19 mouse cellular contexts compared by ENCODE assay signal in the genomic region with DNA sequence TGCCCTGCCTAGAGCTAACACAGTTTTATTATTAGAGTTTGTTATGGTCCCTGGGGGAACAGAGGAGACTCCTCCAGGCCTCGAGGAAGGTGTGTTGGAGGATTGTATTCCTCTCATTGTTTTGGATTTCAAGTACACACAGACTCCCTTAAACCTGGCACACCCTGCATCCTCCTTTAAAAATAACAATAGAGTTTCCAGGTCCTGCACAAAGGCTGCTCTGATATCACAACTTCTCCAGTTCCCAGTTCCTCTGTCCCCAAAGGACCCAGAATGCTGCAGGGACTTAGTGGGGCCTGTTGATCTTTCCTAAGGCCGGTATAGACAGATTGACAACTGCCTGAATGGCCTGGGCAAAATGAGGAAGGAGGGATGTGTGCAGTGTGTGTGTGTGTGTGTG. TPM values are rescaled to one million over a fixed set of nuclear protein-coding genes. Genes with fewer than 3 reads are reported as not detected.
DNase-seq lines count a peak whose midpoint lies in the region; ATAC-seq and TF ChIP-seq lines count a peak whose summit lies in the region.
"Had no signal": no experiment of that assay in that cellular context is flagged by ENCODE, and none has a peak within 500 bp of the region (broad histone marks: within the 10 kb centered on the region; RNA-seq: fewer than 3 reads in every experiment).

No protein-coding gene starts in this region.

- peak overlapping the region; percentile 47; the same call in 1 of the 2 replicates for H3K27ac ChIP-seq in hindbrain, embryonic 15.5 days (replicated peaks)
- H3K27ac ChIP-seq in hindbrain, embryonic 10.5 days = no peak overlapping the region
- no peak overlapping the region for H3K27ac ChIP-seq in MEL (ENCODE audit: control insufficient read depth, low read depth, low read length)
- H3K27ac ChIP-seq in forebrain, embryonic 16.5 days (ENCODE audit: low read length) = peak overlapping the region; percentile 54; the same call in 1 of the 2 replicates
- H3K27ac ChIP-seq: stomach, postnatal 0 days had no signal

- TF ChIP-seq CTCF in MEL (IDR thresholded peaks at IDR 0.05 in 2 of 3, conservative IDR thresholded peaks at IDR 0.05 in 1 of 3; ENCODE audit: control insufficient read depth in 1 of 3, insufficient read depth in 1 of 3, low read depth in 2 of 3, low read length in 3 of 3, poor library complexity in 1 of 3, severe bottlenecking in 1 of 3) = no peak

- ATAC-seq in hindbrain, embryonic 15.5 days (ENCODE audit: low FRiP score, low read depth) = no peak
- 0 out of 2 replicates have a peak, but pooled peaks have one; percentile 9 for ATAC-seq in forebrain, embryonic 16.5 days
- ATAC-seq in megakaryocyte progenitor cell, adult 5-6 weeks (replicated peaks; ENCODE audit: poor library complexity) = 0 out of 2 replicates have a peak, but pooled peaks have one; percentile 29
- ATAC-seq: intestine, embryonic 16.5 days; lung, postnatal 0 days had no signal

- no peak for TF ChIP-seq POLR2A in MEL (IDR thresholded peaks at IDR 0.05; ENCODE audit: control insufficient read depth in 1 of 2, insufficient read depth in 1 of 2, low read depth in 1 of 2, low read length in 2 of 2, poor library complexity in 1 of 2)

- H3K4me3 ChIP-seq in hindbrain, embryonic 15.5 days = no peak overlapping the region
- H3K4me3 ChIP-seq in hindbrain, embryonic 10.5 days = no peak overlapping the region
- no peak overlapping the region for H3K4me3 ChIP-seq in MEL (ENCODE audit: control insufficient read depth in 1 of 2, insufficient read depth in 1 of 2, low read depth in 2 of 2, low read length in 2 of 2)
- H3K4me3 ChIP-seq in forebrain, embryonic 16.5 days (replicated peaks; ENCODE audit: low read length) = no peak overlapping the region
- H3K4me3 ChIP-seq: myocyte had no signal

- H3K9me3 ChIP-seq in hindbrain, embryonic 15.5 days = no peaks in the 10 kb centered on the region
- no peaks in the 10 kb centered on the region for H3K9me3 ChIP-seq in hindbrain, embryonic 10.5 days
- H3K9me3 ChIP-seq in MEL (replicated peaks; ENCODE audit: insufficient read depth, low read length) = no peaks in the 10 kb centered on the region
- no peaks in the 10 kb centered on the region for H3K9me3 ChIP-seq in forebrain, embryonic 16.5 days (ENCODE audit: control insufficient read depth, low read length)

- WGBS in hindbrain, embryonic 15.5 days = 48% methylated on average over 2 of the region's 2 CpGs
- 55% methylated on average over 2 of the region's 2 CpGs for WGBS in hindbrain, embryonic 10.5 days
- WGBS in forebrain, embryonic 16.5 days = 46% methylated on average over 2 of the region's 2 CpGs

- no peak overlapping the region for H3K4me2 ChIP-seq in hindbrain, embryonic 15.5 days
- no peak overlapping the region for H3K4me2 ChIP-seq in forebrain, embryonic 16.5 days (ENCODE audit: low read length)
- H3K4me2 ChIP-seq: liver, embryonic 11.5 days had no signal

- no peak for TF ChIP-seq EP300 in MEL (IDR thresholded peaks at IDR 0.05; ENCODE audit: low read depth in 1 of 2, low read length in 2 of 2)

- no peak for DNase-seq in hindbrain, embryonic 10.5 days (ENCODE audit: low spot score)
- DNase-seq in MEL (ENCODE audit: low read depth, low spot score) = peak; percentile 47
- no peak for DNase-seq in B cell, adult 2 months
- no peak for DNase-seq in cerebellum, postnatal 25 days
- no peak for DNase-seq in left cerebral cortex, adult 18-20 months (ENCODE audit: low spot score in 2 of 2)
- DNase-seq: adrenal gland, adult 8-10 months; right cerebral cortex, postnatal 4 days had no signal

- H3K4me1 ChIP-seq in hindbrain, embryonic 15.5 days (replicated peaks) = no peaks in the 10 kb centered on the region
- H3K4me1 ChIP-seq in hindbrain, embryonic 10.5 days (replicated peaks) = no peaks in the 10 kb centered on the region; the same call in 1 of the 2 replicates
- H3K4me1 ChIP-seq in MEL (ENCODE audit: control insufficient read depth in 1 of 2, insufficient read depth in 2 of 2, low read length in 2 of 2) = peaks cover 0 to 8% of the 10 kb centered on the region in 2 experiments; a peak in 2 of 4 replicates
- peaks cover 19% of the 10 kb centered on the region; the same call in 1 of the 2 replicates for H3K4me1 ChIP-seq in forebrain, embryonic 16.5 days (replicated peaks; ENCODE audit: control insufficient read depth, insufficient read depth, low read length)

- H3K79me2 ChIP-seq in MEL (ENCODE audit: control insufficient read depth, insufficient read depth, low read length, poor library complexity) = no peaks in the 10 kb centered on the region

- no peak overlapping the region for H3K9ac ChIP-seq in hindbrain, embryonic 15.5 days
- no peak overlapping the region for H3K9ac ChIP-seq in MEL (ENCODE audit: control insufficient read depth, low read depth, low read length, poor library complexity, severe bottlenecking)
- H3K9ac ChIP-seq in forebrain, embryonic 16.5 days (replicated peaks; ENCODE audit: low read depth, low read length) = no peak overlapping the region

- H3K27me3 ChIP-seq in hindbrain, embryonic 15.5 days = peaks cover 8% of the 10 kb centered on the region; the same call in 1 of the 2 replicates
- peaks cover 29% of the 10 kb centered on the region for H3K27me3 ChIP-seq in hindbrain, embryonic 10.5 days (ENCODE audit: insufficient read depth, poor library complexity, severe bottlenecking)
- peaks cover 5 to 10% of the 10 kb centered on the region in 2 experiments; a peak in 2 of 4 replicates for H3K27me3 ChIP-seq in MEL (ENCODE audit: control insufficient read depth in 1 of 2, insufficient read depth in 2 of 2, low read length in 2 of 2)
- peaks cover 3% of the 10 kb centered on the region; the same call in 1 of the 2 replicates for H3K27me3 ChIP-seq in forebrain, embryonic 16.5 days (replicated peaks; ENCODE audit: control insufficient read depth, insufficient read depth, low read length)

- no peaks in the 10 kb centered on the region for H3K36me3 ChIP-seq in hindbrain, embryonic 15.5 days
- H3K36me3 ChIP-seq in hindbrain, embryonic 10.5 days = no peaks in the 10 kb centered on the region
- peaks cover 0 to 2% of the 10 kb centered on the region in 2 experiments; a peak in 1 of 4 replicates for H3K36me3 ChIP-seq in MEL (ENCODE audit: control insufficient read depth in 1 of 2, insufficient read depth in 2 of 2, low read length in 2 of 2)
- no peaks in the 10 kb centered on the region for H3K36me3 ChIP-seq in forebrain, embryonic 16.5 days (ENCODE audit: control insufficient read depth, insufficient read depth)

- TF ChIP-seq RAD21 in MEL (IDR thresholded peaks at IDR 0.05; ENCODE audit: low read depth, low read length) = no peak

RNA-seq across cellular contexts. Expression of a gene that starts 21.1 kb away (rescaled TPM):
- polyA plus RNA-seq in hindbrain, embryonic 15.5 days (2015; fragmentation: Nextera tagmentation; extraction: Ambion mirVana) = not detected in 2 replicates
- polyA plus RNA-seq in hindbrain, embryonic 10.5 days (2016; fragmentation: Nextera tagmentation; extraction: Ambion mirVana) = not detected in 2 replicates
- total RNA-seq in MEL (2012; rRNA removed) = not detected in 2 replicates
- not detected for polyA plus RNA-seq in MEL (2012; ENCODE audit: insufficient read depth in 1 of 2, insufficient read length in 2 of 2, low read depth in 1 of 2, low replicate concordance in 2 of 2, missing spikeins in 1 of 2)
- not detected in 2 replicates for polyA plus RNA-seq in forebrain, embryonic 16.5 days (2015; fragmentation: Nextera tagmentation; extraction: Ambion mirVana)
- total RNA-seq in megakaryocyte progenitor cell, adult 5-6 weeks (2015) = not detected in 2 replicates
- total RNA-seq in megakaryocyte progenitor cell, adult 5-6 weeks (2017) = not detected in 2 replicates
- not detected for total RNA-seq in left cerebral cortex, adult 18-20 months (2021)
- total RNA-seq: adrenal gland, adult 8-10 months; left cerebral cortex, postnatal 25 days had no signal
- polyA plus RNA-seq: cortical plate, adult 2 months; heart, embryonic 14.5 days; intestine, embryonic 16.5 days; large intestine, adult 2 months; liver, embryonic 11.5 days; myocyte; stomach, postnatal 0 days had no signal

RNA-seq across cellular contexts. Expression of a gene that starts 28.2 kb away (rescaled TPM):
- 24.2 and 24.4 TPM in 2 replicates for polyA plus RNA-seq in hindbrain, embryonic 15.5 days (2015; fragmentation: Nextera tagmentation; extraction: Ambion mirVana)
- polyA plus RNA-seq in hindbrain, embryonic 10.5 days (2016; fragmentation: Nextera tagmentation; extraction: Ambion mirVana) = 3.9 and 5.8 TPM in 2 replicates
- 3.1 and 3.3 TPM in 2 replicates for total RNA-seq in MEL (2012; rRNA removed)
- 1 to 10 TPM in 1 of 2 experiments, not detected in 1; 8.5 TPM for polyA plus RNA-seq in MEL (2012; ENCODE audit: insufficient read depth in 1 of 2, insufficient read length in 2 of 2, low read depth in 1 of 2, low replicate concordance in 2 of 2, missing spikeins in 1 of 2)
- 15.4 and 19.3 TPM in 2 replicates for polyA plus RNA-seq in forebrain, embryonic 16.5 days (2015; fragmentation: Nextera tagmentation; extraction: Ambion mirVana)
- 4.2 and 4.4 TPM in 2 replicates for total RNA-seq in megakaryocyte progenitor cell, adult 5-6 weeks (2015)
- 3.1 and 5.5 TPM in 2 replicates for total RNA-seq in megakaryocyte progenitor cell, adult 5-6 weeks (2017)
- total RNA-seq in left cerebral cortex, adult 18-20 months (2021) = 10 to 100 TPM; 81.7 to 82.1 TPM

RNA-seq across cellular contexts. Expression of a gene that starts 29.2 kb away (rescaled TPM):
- 69.0 and 79.1 TPM in 2 replicates for polyA plus RNA-seq in hindbrain, embryonic 15.5 days (2015; fragmentation: Nextera tagmentation; extraction: Ambion mirVana)
- polyA plus RNA-seq in hindbrain, embryonic 10.5 days (2016; fragmentation: Nextera tagmentation; extraction: Ambion mirVana) = 69.3 and 82.0 TPM in 2 replicates
- 82.5 and 102 TPM in 2 replicates for total RNA-seq in MEL (2012; rRNA removed)
- polyA plus RNA-seq in MEL (2012; ENCODE audit: insufficient read depth in 1 of 2, insufficient read length in 2 of 2, low read depth in 1 of 2, low replicate concordance in 2 of 2, missing spikeins in 1 of 2) = 100 to 1,000 TPM in 1 of 2 experiments, not detected in 1; 113 TPM
- polyA plus RNA-seq in forebrain, embryonic 16.5 days (2015; fragmentation: Nextera tagmentation; extraction: Ambion mirVana) = 57.9 and 69.8 TPM in 2 replicates
- 39.4 and 42.2 TPM in 2 replicates for total RNA-seq in megakaryocyte progenitor cell, adult 5-6 weeks (2015)
- 44.1 and 66.0 TPM in 2 replicates for total RNA-seq in megakaryocyte progenitor cell, adult 5-6 weeks (2017)
- total RNA-seq in left cerebral cortex, adult 18-20 months (2021) = 10 to 100 TPM; 54.8 to 55.3 TPM

RNA-seq across cellular contexts. Expression of a gene that starts 48.7 kb away (rescaled TPM):
- polyA plus RNA-seq in hindbrain, embryonic 15.5 days (2015; fragmentation: Nextera tagmentation; extraction: Ambion mirVana) = 551 and 557 TPM in 2 replicates
- 641 and 745 TPM in 2 replicates for polyA plus RNA-seq in hindbrain, embryonic 10.5 days (2016; fragmentation: Nextera tagmentation; extraction: Ambion mirVana)
- 660 and 731 TPM in 2 replicates for total RNA-seq in MEL (2012; rRNA removed)
- polyA plus RNA-seq in MEL (2012; ENCODE audit: insufficient read depth in 1 of 2, insufficient read length in 2 of 2, low read depth in 1 of 2, low replicate concordance in 2 of 2, missing spikeins in 1 of 2) = 100 to 1,000 TPM; 222 to 660 TPM
- polyA plus RNA-seq in forebrain, embryonic 16.5 days (2015; fragmentation: Nextera tagmentation; extraction: Ambion mirVana) = 666 and 671 TPM in 2 replicates
- 321 and 330 TPM in 2 replicates for total RNA-seq in megakaryocyte progenitor cell, adult 5-6 weeks (2015)
- 304 and 348 TPM in 2 replicates for total RNA-seq in megakaryocyte progenitor cell, adult 5-6 weeks (2017)
- total RNA-seq in left cerebral cortex, adult 18-20 months (2021) = 100 to 1,000 TPM; 227 to 234 TPM

RNA-seq across cellular contexts. Expression of a gene that starts 49.2 kb away (rescaled TPM):
- polyA plus RNA-seq in hindbrain, embryonic 15.5 days (2015; fragmentation: Nextera tagmentation; extraction: Ambion mirVana) = 31.1 and 32.0 TPM in 2 replicates
- polyA plus RNA-seq in hindbrain, embryonic 10.5 days (2016; fragmentation: Nextera tagmentation; extraction: Ambion mirVana) = 37.5 and 40.7 TPM in 2 replicates
- total RNA-seq in MEL (2012; rRNA removed) = 29.3 and 33.6 TPM in 2 replicates
- polyA plus RNA-seq in MEL (2012; ENCODE audit: insufficient read depth in 1 of 2, insufficient read length in 2 of 2, low read depth in 1 of 2, low replicate concordance in 2 of 2, missing spikeins in 1 of 2) = 10 to 100 TPM in 1 of 2 experiments, not detected in 1; 47.9 TPM
- polyA plus RNA-seq in forebrain, embryonic 16.5 days (2015; fragmentation: Nextera tagmentation; extraction: Ambion mirVana) = 24.5 and 28.6 TPM in 2 replicates
- 28.9 and 40.6 TPM in 2 replicates for total RNA-seq in megakaryocyte progenitor cell, adult 5-6 weeks (2015)
- total RNA-seq in megakaryocyte progenitor cell, adult 5-6 weeks (2017) = 11.1 and 12.0 TPM in 2 replicates
- 10 to 100 TPM; 20.3 to 28.0 TPM for total RNA-seq in left cerebral cortex, adult 18-20 months (2021)

Comparison
In these comparisons a context has a peak if more than half of its experiments do, and no peak if none do; other contexts are left out.
1. H3K27ac ChIP-seq: peak in hindbrain, embryonic 15.5 days (single experiment) and forebrain, embryonic 16.5 days (single experiment); none in hindbrain, embryonic 10.5 days (single experiment) and MEL (single experiment).